Mouse (Mus musculus) lung, postnatal 0 days (tissue): ENCODE results near the gene Ggnbp2.

Experiments
- CTCF ChIP-seq: IDR thresholded peaks from 2 replicates; pipeline ENCODE4 v1.5.1; 2016; ENCODE audit warnings: antibody characterized with exemption, mild to moderate bottlenecking
- EP300 ChIP-seq: IDR thresholded peaks from 2 replicates; pipeline ENCODE4 v1.6.1; 2016; ENCODE audit warnings: antibody characterized with exemption, mild to moderate bottlenecking, control low read depth

DNA sequence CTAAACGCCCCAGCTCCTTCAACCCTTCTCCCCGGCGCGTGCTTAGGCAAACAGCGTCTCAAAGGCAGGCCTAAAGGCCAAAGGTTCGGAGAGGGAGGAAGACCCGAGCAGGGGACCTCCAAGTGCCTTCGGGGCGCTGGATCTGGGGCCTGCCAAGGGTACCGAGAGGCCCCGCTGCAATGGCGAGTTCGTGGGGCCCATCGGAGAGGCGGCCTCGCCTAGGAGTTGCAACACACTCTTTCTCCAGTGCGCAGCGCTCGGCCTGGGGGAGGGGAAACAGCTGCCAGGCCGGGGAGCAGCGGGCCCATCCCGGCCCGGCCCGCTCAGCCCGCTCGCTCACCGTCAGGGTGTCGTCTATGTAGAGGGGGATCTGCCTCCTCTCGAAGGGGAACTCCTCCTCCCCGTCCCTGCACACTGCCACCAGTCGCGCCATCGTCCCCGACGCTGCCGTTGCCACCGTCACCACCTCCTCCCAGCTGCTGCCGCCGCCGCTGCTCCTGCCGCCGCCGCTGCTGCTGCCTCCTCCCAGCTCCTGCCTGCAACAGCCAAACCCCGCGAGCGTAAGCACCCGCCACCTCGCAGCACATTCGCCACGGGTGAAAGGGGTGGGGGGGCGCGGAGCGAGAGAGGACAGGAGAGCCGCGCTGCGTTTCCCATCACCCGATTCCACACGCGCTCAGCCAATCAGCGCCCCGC is 932 bp downstream of the Ggnbp2 start:
- no peak for TF ChIP-seq CTCF
- no peak for TF ChIP-seq EP300
